Mouse (Mus musculus) T-helper 2 cell (primary cell): ENCODE results near the gene Adarb2.

ENCODE experiments used
- in situ Hi-C: fragments of 300-600 bp; cut with MboI, MseI; formaldehyde crosslinking; loops from one replicate; pipeline ENCODE4 v1.15.1; 2025; ENCODE audit warnings: high pct_unique_total_duplicates

The Adarb2 gene

DNA sequence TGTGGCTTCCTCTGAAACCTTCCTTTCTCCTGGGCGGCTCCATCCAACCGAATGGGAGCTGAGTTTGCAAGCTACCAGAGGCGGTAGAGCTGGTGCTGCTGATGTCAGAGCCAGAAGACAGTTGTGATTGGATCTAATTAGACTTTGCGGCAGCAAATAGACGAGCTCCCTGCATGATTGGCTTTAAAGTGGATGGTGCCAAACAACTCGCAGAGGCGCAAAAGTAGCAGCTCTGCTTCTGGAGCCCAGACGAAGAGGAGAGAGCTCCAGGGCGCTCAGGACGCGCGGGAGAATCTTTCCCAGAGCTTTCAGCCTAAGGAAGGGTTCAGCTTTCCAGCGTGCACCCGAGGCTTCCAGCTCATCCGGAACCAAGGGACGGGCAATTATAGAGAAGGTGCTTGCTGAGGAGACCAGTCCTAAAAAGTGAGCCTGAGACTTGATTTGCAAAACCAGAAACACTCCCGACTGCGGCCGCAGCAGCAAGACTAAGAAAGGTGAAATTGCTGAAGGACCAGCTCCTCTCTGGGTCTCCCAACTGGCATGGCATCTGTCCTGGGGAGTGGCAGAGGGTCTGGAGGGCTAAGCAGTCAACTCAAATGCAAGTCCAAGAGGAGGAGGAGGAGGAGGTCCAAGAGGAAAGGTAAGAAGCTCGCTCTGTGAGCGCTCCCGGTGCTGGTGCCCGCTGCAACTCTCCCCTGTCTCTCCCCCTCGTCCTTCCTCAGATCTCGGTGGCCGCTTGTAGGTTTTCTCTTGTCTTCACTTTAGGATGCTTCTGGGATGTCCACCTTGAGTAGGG is at the start of gene Adarb2:
TSS of gene Adarb2 (plus strand) at position 186 of the 796 bp plus-strand sequence.
- in situ Hi-C loops: loop anchor here (10.0 kb wide), 1 partner anchor 1518 kb away; no protein-coding TSS in a partner anchor

DNA sequence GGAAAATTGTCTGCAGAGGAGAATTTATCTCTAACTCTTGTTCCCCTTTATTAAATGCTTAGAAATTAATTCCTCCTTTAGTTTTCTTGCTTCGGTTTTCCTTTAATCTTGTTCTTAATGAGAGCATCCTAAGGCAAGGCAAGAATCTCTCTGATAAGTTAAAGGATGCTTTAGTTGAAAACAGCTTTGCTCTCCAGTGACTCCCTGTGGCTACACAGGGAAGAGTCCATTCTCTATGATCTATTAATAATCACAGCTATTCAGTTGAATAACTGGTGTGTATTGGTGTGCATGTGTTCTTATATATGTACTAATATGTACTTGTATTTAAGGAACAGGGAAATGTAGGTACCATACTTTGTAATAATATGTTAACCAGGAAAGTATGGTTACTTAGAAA is 28.9 kb upstream of the Adarb2 start:
- in situ Hi-C loops: no loop called here

DNA sequence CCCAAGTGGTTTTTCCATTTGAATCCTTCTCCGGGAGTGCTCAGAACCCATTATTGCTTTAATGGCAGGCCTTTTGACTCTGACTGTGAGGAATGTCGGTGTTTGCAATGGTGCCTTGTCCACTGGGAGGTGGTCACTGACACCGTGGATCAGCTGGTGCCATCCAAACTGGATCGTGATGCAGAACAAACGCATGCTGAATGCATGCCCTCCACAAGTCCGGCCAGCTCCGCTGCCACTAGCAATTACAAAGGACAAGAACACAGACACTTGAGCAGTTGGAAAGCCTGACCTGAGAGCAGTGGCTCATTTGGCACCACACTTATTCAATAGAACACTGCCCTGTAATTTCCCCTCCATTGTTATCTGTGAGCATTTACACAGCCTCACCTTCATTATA is 10.7 kb upstream of the Adarb2 start:
- in situ Hi-C loops: no loop called here

DNA sequence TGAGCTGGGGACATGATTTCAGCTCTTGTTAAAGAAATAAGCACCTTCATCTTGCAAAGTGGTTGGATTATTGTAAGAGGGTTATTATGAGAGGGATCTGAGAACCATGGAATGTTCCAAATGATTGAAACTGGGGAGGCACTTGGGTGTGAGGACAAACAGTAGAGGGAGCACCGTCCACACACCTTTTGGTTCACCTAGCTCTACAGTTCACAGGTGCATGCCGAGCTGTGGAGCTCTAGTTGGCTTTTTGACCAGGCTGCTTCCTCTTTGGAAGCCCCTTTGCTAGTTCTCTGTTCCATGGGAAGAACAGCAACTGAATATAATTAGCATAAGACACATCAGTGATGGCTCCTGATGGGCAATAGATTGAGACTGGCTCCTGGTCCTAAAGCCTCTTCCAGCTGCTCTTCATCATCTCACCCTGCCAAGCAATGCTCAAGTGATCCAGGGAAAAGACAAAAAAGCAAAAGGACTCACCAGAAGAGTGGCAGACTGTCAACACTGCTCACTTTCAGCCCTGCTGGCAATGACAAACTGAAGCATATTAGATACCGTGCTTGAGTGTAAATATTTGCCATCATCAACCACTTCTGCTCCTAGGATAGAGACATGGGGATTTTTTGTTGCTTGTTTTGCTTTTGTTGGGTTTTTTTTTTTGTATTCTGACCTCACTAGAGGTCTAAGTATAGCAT is 3.3 kb upstream of the Adarb2 start:
- in situ Hi-C loops: no loop called here

DNA sequence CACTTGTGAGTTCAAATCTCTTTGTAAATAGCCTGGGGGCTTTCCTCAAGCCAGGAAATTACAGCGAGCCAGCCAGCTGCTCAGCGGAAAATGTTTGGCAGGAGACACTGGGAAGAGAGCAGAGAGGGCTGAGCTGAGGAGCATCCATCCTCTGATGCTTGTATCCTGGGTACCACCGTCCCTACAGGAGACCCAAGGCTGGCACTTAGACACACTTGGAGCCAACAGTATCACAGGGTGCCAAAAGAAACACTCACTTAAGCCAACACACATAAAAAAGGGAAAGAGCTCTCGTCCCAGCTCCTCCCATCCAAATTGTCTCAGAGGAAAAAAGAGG is 779 bp downstream of the Adarb2 start:
- in situ Hi-C loops: loop anchor here (10.0 kb wide), 1 partner anchor 1519 kb away; no protein-coding TSS in a partner anchor

DNA sequence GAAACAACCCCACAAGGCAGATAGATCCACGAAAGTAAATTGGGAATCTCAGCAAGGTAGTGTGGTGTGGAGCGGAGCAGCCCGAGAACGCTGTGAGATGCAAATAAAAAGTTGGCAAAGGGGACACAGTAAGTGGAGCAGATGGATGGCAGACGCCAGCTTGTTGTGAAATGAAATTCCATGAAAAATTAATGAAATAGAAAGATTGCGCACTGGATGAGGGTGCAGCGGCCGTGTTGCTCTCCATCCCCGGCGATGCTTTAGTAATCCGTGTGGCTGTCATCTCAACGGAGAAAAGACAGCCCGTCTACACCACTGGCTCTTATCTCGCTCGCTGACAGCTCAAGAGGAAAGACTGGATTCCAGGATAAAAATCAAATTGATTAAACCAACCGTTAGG is 4.7 kb downstream of the Adarb2 start:
- in situ Hi-C loops: loop anchor here (10.0 kb wide), 1 partner anchor 1523 kb away; no protein-coding TSS in a partner anchor

DNA sequence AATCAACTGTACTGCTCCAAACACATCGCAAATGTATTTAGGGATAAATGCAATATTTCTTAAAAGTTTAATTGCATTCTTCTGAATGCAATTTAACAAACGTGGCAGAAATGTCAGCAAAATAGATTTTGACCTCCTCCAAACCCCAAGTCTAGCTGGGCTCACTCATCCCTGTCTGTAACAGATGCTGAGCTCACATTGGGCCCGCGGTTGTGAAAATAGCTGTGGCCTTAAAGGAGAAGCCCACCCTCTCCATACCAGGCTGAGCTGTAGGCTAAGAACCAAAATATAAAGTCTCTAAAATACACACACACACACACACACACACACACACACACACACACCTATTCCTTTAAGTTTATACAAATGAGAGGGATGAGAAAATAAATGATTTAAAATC is 8.1 kb downstream of the Adarb2 start:
- in situ Hi-C loops: no loop called here

DNA sequence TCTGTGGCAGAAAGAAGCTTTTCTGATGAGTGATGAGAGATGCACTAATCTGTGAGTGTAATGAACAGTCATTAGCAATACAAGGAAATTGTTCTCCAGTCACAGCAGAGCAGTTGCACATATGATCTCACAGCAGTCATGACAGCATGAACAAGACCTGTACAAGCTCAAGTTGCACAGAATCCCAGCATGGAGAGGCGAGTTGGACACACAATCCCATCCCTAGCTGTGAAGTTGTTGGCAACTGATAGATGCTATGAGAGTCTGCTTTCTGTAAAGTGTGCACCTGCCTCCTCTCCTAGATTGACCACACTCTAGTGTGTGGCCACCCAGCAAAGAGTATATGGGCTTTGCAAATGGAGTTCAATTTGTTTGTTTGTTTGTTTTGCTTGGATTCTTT is 36.2 kb downstream of the Adarb2 start:
- in situ Hi-C loops: no loop called here

DNA sequence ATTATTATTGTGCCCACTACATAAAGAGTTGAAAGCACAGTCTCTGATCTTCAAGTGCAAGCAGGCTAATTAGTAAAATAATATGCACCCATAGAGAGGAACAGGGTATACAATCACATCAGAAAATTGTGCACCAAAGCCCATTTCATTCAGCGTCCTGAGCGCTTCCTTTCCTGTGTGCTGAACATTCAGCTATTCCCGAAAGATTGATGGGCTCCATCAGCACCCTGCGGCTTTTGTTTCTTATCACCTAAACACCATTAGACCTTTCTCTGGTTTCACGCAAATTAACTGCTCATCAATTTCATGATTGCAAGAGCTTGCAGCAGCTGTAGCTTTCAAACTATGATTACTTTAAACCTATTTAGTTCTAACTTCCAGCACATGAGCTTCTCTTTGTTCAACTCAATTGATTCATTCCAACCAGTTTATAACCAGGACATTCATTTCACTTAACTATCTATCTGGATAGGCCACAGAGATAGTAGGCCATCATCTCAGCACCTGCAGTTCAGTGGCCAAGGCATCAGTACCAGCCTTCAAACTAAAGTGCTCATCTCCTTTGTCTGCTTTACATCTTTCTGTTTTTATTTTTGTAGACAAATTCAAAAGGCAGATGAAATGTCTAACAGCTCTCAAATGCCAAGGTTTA is 45.5 kb downstream of the Adarb2 start:
- in situ Hi-C loops: loop anchor here (5.0 kb wide), 1 partner anchor 764 kb away; no protein-coding TSS in a partner anchor

DNA sequence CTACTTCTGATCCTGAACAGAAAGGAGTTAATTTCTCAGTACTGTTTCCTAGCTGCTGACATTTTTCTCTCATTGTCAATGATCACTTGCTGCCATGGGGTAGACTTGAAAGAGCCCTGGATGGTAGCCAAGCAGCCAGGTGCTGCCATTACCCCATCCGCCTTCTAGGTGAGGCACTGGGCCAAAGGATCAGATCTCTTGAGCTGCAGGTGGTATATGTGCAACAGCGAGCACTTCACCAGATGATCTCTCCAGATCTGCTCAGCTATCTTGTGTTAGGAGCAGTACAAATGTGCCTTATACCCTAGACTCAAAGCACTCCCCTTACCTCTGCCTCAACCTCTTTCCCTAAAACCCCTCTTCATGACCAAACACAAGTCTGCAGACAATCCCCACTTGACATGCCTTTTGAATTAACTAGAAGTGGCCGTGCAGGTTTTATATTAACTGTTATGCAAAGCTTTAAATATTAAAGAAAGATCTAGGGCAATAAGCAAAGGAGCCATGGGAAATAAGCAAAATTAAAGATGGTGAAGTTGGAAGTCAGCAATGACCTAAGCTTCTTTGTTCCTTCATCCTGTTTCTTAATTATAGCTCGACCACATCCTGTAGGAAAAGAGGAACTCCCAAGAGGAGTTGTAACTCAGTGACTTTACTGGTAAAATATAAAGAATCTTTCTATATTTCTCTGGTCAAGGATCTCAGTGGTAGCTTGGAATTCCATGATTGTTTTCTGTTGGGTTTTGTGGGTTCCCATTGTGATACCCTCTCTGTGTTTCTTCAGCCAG is 69.7 kb downstream of the Adarb2 start:
- in situ Hi-C loops: no loop called here

DNA sequence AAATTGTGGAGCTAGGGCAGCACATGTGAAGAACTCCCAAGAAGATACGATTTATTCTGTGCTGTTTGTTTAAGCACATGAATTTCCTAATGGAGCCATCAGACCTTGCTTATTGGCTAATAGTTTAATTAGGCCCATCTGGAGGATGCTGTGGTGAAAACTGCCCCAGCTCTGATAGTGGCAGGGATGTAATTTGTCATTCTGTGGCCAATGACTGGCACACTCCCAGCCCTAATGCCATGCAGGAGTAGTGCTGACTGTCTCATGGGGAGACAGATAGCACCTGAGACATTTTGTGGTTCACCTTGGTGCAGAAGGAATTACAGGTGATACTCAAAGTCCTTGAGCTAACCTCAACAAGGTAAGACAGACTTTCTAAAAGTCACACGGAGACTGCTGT is 80.5 kb downstream of the Adarb2 start:
- in situ Hi-C loops: no loop called here

DNA sequence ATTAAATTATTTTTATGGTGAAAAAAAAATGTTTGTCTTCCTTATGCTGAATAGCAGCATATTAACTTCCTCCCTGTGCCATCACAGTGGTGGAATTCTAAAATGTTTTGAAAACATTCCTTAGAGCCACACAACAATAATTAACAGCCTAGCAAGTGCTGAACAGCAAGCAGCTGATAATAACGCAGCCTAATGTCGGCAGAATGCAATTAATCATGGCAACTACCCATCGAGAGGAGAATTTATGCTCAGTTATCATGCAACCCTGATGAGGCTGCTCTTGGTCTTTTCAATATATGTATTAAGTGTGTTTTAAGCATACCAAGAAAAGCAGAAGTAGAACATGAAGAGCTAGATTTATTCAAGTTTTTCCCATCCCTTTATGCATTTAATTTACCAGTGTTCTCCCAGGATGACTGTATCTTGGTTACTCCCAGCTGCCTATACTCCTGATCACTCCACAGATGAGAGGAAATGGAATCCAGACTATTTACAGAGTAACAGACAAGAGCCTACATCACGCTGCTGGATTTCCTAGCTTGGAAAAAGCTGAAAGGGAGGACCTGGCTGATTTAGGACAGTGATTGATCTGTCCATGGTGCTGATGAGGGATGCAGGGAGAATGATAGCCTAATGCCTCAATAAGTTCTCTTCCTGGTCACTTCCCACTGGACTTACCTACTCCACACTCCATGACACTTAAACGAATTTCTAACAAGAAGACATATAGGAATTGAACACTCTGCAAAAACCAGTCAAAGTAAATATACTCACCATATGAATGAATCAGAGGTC is 113.9 kb downstream of the Adarb2 start:
- in situ Hi-C loops: no loop called here

DNA sequence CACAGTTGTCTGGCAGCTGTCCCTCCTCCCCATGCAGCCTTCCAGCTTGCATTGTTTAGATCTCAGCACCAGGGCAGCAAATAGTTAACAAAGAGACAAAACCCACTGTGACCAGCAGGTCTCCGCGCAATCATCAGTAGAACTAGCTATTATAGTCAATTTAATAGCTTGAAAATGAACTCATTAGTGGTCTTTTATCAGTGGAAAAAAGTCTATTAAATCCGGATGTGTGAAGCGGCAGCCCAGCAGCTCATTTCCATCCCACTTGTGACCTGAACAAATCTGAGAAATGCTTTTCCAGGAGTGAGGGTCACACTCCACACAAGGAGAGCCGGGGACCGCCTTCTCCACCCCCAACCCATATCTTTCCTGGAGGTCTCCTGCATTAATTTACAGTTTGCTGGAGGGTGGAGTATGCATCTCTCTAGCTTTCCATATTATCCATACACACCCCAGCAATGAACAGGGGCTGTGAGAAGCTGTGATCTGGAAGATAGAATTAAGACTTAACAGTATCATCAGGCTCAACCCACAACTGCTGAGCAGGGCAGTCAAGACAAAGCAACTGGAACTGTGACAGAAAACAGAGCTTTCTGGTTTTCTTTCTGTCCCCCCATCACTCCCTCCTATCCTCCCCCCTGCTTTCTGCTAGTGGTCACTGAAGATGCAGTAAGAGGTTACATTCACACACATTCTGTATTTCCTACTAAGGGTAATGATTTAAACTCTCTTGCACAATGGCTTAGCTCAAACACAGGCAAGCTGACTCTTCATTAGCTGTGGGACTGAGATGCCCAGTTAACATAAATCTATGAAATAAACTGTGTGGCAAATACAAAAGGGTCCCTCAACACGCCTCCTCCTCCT is 131.2 kb downstream of the Adarb2 start:
- in situ Hi-C loops: no loop called here

DNA sequence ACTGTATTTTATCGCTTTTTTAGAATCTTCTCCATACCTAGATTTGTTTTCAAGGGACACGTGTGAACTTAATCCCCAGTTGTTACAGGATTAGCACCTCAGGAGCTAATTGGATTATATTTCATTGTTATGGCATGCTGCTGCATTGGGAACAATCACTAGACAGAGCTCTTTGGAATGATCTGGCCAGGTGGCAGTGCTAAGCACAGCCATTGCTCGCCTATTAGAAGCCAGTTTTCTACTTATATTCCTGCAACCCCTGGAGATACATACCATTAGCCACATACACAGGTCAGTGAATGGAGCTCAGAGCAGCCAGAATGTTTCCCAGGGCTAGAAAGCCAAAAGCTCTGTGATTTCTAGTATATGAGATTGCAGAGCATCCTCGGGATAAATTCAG is 131.9 kb downstream of the Adarb2 start:
- in situ Hi-C loops: no loop called here

DNA sequence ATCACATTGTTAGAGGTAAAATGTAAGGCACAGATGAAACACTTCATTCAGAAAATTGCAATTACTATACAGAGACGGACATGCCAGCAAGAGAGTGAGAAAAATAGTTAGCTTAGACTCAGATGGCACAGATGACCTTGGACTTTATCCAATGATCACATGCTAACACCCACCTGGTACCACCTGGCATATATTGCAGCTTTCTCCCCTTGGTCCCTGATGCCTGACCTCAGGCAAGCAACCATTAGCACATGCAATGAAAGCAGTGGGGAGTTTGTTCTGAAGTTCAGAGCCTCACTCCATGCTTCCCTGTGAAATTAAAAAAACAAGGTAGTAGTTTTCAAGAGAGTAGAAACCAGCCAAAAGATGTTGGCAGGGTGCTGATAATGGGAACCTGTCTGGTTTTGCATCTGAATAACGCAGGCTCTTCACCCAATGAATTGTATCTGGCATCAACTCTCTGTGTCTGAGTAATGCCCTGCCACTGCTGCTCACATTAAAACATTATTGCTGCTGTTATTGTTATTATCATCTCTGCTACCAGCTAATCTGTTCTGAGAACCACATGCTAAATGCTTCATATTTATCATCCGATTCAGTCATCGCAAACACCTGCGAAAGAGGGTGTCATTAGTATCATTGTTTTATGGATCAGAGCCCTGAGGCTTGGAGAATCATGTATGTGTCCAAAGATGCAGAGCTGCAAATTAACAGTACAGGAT is 138.6 kb downstream of the Adarb2 start:
- in situ Hi-C loops: no loop called here

DNA sequence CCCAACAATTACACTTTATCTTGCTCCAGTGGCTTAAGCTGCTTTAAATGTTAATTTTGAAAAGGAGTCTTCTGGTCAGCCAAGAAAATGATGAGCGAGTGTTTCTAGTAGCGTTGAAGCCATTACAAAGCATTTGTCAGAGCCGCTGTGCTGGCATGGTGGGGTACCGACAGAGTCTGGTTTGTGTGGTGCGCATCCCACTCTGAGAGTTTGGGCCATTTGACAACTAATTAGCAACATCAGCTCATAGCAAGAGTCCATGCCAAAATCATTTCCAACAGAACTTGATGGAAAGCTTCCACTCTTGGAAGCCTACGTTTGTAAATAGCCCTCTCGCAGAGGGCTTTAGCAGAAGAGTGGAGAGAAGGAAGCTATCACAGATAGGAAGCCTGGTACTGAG is 144.5 kb downstream of the Adarb2 start:
- in situ Hi-C loops: no loop called here

DNA sequence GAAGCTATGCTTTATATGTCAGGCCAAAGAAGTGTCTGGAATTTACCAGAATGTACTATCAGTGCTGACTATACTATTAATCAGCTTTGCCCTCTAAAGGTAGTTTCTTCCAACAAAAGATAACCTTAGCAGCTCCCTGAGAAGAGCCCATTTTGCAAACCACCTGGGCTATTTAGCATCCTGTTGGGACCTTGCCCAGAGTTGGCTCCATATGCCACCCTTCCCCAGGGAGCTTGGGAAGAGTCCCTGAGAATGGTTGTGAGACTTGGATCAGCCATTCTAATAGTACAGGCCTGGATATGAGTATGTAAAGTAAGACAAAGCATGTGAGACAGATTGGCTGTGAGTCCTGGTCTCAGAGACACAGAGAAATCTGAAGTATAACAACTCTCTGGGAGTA is 149.7 kb downstream of the Adarb2 start:
- in situ Hi-C loops: no loop called here

DNA sequence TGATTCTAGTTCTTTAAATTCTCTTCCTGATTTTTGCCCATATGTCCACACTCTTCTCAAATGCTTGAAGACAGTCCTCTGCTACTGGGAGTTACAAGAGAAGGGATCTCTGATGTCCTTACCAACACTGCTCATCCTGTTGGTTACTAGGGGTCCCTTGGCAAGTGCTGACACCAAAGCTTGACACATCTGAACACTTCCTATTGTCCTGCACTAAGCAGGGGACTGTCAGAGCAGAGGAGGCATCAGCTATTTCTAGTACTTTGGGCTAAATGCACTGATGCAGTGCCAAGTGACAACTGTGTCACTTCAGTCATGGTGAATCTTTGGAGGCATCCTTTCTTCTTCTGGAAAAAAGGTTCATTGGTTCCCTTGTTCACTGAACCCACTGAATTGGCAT is 150.3 kb downstream of the Adarb2 start:
- in situ Hi-C loops: no loop called here

DNA sequence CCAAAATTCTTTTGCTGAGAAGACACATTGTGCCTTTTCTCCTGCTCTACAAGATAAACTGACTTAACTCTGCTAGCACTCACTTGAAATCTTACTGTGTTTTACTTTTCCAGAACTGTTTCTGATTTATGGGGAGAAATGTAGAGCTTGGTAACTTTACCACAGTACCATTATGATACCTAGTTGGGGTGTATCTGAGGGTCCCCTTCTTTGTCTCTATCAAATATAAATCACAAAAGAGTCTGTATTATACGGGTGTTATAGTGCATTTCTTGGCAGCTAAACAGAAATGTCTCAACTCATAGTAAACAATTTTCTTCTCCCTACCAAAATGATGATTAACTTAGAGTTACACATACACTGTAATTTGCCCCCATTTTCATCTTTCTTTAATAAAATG is 162.9 kb downstream of the Adarb2 start:
- in situ Hi-C loops: no loop called here
